Mouse (Mus musculus) small intestine, adult 2 months (tissue): Measurements from ENCODE around the gene Galk1.

Experiments used
- CTCF ChIP-seq: fragments of 200-500 bp; IDR thresholded peaks from 2 replicates; pipeline ENCODE4 v1.5.1; 2012; ENCODE audit warnings: low read depth, mild to moderate bottlenecking, control low read depth, inconsistent platforms, low read length, moderate library complexity, mixed read lengths; ENCODE audit not compliant: insufficient replicate concordance, insufficient read length; ENCODE audit errors: extremely low read depth
- POLR2A ChIP-seq: fragments of 200-500 bp; IDR thresholded peaks from 2 replicates; pipeline ENCODE4 v1.6.1; 2012; ENCODE audit warnings: low read depth, mild to moderate bottlenecking, control low read depth, inconsistent platforms, low read length, moderate library complexity

DNA sequence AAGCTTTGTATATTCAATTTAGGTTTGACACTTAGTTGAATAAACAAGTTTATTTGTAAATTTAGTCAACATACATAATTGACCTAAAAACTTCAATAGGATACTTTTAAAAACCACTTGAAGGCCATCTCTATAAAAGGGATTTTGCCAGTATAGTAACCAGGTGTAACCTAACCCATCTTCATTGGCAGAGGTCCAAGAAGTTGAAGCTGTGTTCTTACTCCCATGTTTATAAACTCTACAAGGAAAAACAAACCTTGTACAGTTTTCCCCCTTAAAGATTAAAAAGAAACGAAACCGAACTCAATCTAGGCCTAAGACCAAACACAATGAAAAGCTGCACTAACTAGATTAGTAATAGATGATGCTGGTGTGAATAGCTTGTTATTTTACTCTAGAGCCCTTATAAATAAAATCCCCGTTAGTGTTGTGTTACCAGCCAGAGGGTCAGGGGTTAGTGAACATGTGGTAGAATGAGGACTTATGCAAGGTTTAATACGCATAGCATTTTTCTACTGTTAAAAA, 9.8 kb upstream of the Galk1 start:
- TF ChIP-seq POLR2A (no peak), CTCF (no peak)
